Mouse (Mus musculus) brain, adult 2 months (tissue): ENCODE measurements around the gene Ilk.

Experiments used
- DNase-seq: peaks from one replicate; pipeline ENCODE4 v3.0.0; 2011; ENCODE audit warnings: low read depth, low spot score

The Ilk gene

DNA sequence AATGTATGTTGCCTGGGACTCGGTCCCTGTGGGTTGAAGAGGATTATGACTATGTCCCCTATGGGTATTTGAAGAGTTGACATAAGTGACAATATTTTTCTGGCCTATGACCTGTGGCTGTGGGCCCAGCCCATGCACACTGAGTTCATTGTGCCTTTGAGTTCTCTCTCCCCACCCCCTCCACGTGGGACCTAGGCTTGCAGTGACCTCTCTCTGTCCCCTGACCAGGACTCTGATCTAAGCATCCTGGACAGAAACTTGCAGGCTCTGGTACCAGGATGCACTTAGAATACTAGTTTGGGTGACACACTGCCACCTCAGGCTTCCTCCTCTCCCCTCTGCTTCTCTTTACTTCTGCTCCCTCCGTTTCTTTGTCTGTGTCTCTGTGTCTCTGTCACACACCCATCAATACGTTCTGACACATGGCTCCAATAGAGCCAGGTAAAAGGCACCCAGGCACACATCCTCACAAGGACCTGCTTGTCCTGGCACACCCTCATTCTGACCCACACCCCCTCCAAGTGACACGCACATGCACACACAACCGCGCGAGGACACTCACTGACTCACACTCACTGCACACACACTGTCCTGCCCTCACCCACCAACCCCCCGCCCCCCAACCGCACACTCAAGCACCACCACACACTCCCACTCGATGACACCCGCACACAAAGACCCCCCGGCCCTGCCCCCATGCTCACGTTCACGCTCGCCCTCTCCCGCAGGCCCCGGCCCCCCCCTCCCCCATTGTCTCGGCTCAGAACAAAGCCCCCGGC lies 50.3 kb downstream of the Ilk start:
- no peak for DNase-seq

DNA sequence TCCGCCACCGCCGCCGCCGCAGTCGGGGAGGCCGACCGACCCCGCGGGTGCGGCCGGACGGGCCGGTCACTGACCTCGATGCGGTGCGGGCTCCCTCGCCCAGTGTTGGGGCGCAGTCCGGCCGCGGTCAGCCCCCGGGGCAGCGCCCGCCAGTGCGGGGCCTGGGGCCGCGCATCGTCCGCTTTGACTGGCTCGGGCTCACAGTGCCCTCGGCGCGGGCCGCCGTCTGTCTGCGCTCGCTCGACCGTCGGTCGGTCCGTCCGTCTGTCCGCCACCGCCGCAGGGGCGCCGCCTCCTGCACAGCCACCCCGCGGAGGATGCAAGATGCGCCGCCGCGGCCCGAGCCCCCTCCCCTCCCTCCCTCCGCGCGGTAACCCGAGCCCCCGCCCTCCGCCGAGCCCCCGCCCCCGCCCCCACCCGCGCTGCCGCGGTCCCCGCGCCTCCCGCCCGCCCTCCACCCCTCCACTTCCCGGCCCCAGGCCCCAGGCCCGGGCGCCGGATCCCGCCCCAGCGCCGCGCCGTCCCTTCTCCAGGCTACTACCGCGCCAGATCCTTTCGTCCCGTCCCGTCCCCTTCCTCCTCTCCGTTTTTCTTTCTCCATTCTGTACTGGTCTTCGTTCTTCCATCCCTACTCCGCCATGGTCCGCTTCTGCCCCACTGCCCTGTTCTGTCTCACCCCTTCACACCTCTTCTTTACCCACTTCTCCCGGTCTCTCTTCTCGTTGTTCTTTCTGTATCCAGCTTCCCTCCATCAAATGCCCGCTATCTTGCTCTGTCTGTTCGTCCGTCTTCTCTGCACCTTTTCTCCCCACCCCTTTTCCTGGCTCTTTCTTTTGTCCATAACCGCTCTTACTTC lies 51.1 kb downstream of the Ilk start, which contains the start of gene Dchs1:
Gene Dchs1 (minus strand): TSS at position 370 of the 856 bp plus-strand sequence.
- DNase-seq = no peak

DNA sequence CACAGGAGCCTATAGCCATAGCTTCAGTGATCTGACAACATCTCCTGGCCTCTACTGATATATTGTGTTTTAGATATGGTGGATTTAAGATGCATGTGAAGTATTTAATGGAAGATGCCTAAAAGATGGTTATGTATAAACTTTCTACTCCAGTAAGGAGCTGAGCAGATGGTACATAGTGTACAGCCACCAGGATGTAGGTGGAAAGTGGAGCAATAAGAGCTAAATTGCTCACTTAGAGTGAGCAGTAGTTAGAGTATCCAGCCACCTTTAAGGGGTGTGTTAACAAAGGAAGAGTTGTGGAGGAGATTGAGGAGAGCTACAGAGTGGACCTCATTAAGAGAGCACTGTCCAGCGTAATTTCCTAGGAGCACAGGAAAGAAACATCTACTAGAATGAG lies 54.8 kb downstream of the Ilk start:
- DNase-seq = peak; percentile 30
